Mouse (Mus musculus): Measurements from ENCODE around the gene Cd160. TPM values are rescaled to one million over a fixed set of nuclear protein-coding genes. Genes with fewer than 3 reads are reported as not detected.

Cd160 gene
- polyA plus RNA-seq, 1 experiment from 2014 or later: 0.29 TPM

DNA sequence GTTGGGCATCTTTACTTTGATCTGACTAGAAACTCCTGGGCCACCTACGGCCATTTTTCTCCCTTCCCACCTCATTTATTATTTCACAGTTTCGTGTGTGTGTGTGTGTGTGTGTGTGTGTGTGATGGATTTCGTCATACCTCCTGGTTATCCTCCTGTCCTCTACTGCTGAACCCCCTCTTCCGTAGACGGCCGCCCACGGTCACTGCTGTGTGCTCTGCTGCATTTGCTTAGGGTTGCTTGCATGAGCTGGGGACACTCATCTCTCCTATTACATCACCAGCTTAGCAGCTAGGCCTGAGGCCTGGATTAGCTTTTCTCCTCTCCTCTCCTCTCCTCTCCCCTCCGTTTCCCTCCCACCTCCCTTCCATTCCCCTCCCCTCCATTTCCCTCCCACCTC, 19.3 kb upstream of the Cd160 start:
- H3K9ac ChIP-seq: no peak overlapping the region
- no peaks in the 10 kb centered on the region for H3K27me3 ChIP-seq
- H3K4me3 ChIP-seq: no peak overlapping the region
- H3K9me3 ChIP-seq: no peaks in the 10 kb centered on the region
- H3K36me3 ChIP-seq: no peaks in the 10 kb centered on the region
- 89% methylated on average over 7 of the region's 8 CpGs for WGBS
- ATAC-seq (ENCODE audit: low FRiP score, low read depth): no peak
- H3K4me1 ChIP-seq (replicated peaks): no peaks in the 10 kb centered on the region
- H3K27ac ChIP-seq (replicated peaks): no peak overlapping the region
- no peak overlapping the region for H3K4me2 ChIP-seq

DNA sequence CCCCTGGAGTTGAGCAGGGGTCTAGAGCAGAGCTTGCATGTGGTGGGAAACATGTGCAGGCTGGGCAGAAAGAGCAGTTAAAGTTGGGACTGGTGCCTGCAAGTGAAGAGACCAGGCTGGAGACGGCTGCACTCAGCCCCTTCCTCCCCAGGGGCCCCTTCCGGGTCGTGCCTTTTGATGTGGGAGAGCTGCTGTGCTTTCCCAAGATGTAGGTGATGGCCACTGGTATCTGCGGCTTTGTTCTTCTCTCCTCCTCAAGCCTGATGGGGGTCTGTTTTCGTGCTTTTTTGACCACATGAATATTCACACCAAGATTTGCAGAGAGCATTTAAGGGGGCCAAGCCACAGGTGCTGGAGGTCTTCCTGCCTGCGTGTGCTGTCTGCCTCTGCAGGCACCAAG, 18.5 kb upstream of the Cd160 start:
- Histone ChIP-seq H3K4me3 (no peak overlapping the region), H3K4me1 (replicated peaks) (no peaks in the 10 kb centered on the region), H3K4me2 (no peak overlapping the region), H3K27me3 (no peaks in the 10 kb centered on the region), H3K9ac (no peak overlapping the region), H3K27ac (replicated peaks) (no peak overlapping the region), H3K36me3 (no peaks in the 10 kb centered on the region), H3K9me3 (no peaks in the 10 kb centered on the region)
- no peak for ATAC-seq (ENCODE audit: low FRiP score, low read depth)
- 35% methylated on average over 6 of the region's 6 CpGs for whole genome bisulfite sequencing

DNA sequence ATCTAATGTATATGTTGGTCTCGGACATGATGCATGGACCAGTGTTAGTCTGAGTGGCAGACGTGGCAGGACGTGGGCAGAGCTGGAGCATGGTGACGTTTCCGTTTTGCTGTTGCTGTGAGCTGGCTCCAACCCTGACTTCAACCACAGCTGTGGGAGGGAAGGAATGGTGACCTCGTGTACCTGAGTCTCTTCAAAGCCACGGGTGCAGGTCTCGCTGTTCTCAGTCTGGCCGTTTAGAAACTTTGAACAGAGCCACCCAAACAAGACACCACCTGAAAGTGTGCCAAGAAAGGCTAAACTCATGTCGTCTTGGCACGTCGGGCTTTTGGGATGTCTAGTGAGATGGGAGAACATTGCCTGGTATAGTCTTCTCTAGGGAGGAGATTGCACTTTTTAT, 17.8 kb upstream of the Cd160 start:
- Histone ChIP-seq H3K36me3 (no peaks in the 10 kb centered on the region), H3K4me2 (no peak overlapping the region), H3K4me3 (no peak overlapping the region), H3K9ac (no peak overlapping the region), H3K27me3 (no peaks in the 10 kb centered on the region), H3K4me1 (replicated peaks) (no peaks in the 10 kb centered on the region), H3K27ac (replicated peaks) (no peak overlapping the region), H3K9me3 (no peaks in the 10 kb centered on the region)
- 87% methylated on average over 12 of the region's 12 CpGs for WGBS
- no peak for ATAC-seq (ENCODE audit: low FRiP score, low read depth)

DNA sequence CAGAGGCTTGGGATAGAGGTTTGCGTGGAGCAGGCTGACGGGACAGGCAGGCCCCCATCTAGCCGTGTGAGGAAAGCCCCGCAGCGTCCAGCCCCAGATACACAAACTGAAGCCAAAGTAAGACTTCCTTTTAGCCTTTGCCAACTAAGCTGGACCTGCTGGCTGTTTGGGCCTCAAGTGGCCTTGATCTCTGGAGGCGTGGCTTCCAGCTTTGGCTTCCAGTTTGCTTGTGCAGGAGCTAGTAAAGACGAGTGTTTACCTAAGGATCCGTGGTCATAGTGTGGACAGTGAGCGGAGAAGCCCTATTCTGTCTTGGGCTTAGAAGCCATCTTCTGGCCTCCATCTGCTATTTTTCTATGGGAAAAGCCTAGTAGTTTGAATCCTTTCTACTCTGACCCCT, 16.7 kb upstream of the Cd160 start:
- Histone ChIP-seq H3K4me1 (replicated peaks) (no peaks in the 10 kb centered on the region), H3K36me3 (no peaks in the 10 kb centered on the region), H3K9ac (no peak overlapping the region), H3K27me3 (no peaks in the 10 kb centered on the region), H3K4me2 (no peak overlapping the region), H3K4me3 (no peak overlapping the region), H3K27ac (replicated peaks) (no peak overlapping the region), H3K9me3 (no peaks in the 10 kb centered on the region)
- ATAC-seq (ENCODE audit: low FRiP score, low read depth): no peak
- WGBS: 89% methylated on average over 9 of the region's 9 CpGs

DNA sequence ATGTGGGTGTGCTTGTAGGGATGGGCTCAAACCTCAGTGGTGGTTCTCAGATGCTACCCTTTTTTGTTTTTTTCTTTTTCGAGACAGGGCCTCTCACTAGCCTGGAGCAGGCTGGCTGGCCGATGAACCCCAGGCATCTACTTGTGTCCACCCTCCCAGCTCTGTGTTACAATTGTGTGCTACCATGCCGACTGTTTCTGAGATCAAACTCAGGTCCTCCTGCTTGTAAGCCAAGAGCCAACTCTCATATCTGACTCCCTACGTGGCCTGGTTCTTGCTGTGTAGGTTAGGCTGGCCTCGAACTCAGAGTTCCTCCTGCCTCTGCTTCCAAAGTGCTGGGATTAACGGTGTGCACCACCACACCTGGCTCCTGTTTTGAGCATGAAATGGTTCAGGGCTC, 16.0 kb upstream of the Cd160 start:
- Histone ChIP-seq H3K27ac (replicated peaks) (no peak overlapping the region), H3K4me2 (no peak overlapping the region), H3K4me1 (replicated peaks) (no peaks in the 10 kb centered on the region), H3K4me3 (no peak overlapping the region), H3K9ac (no peak overlapping the region), H3K36me3 (no peaks in the 10 kb centered on the region), H3K9me3 (no peaks in the 10 kb centered on the region), H3K27me3 (no peaks in the 10 kb centered on the region)
- WGBS: 94% methylated on average over 6 of the region's 6 CpGs
- ATAC-seq (ENCODE audit: low FRiP score, low read depth): no peak

DNA sequence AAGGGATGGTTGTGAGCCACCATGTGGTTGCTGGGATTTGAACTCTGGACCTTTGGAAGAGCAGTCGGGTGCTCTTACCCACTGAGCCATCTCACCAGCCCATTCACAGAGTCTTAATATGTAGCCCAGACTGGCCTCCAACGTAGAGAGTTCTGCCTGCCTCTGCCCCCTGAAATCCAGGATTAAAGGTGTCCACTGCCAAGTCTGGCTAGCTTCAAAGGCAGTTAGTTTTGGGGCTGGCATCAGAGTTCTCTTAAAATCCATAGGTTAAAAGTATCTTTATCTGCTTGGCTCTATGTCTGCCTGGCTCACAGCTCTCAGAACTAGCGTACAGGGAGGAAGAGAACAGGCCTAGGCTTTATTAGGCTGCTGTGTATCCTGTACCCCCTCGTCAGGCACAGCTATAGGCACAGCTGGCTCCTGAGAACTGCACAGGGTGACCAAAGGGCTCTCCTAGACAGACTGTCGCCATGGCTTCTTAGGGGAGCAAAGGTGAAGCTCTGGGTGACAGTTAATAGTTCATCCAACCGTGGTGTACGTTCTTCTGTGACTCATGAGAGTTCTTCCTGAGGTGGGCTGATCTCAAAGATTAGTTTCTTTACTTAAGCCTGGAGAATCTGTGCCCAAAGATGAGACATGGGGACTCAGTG, 10.0 kb upstream of the Cd160 start:
- H3K9me3 ChIP-seq: no peaks in the 10 kb centered on the region
- 86% methylated on average over 7 of the region's 7 CpGs for WGBS
- ATAC-seq (ENCODE audit: low FRiP score, low read depth): no peak
- H3K4me3 ChIP-seq: no peak overlapping the region
- no peak overlapping the region for H3K27ac ChIP-seq (replicated peaks)
- no peak overlapping the region for H3K4me2 ChIP-seq
- H3K9ac ChIP-seq: no peak overlapping the region
- no peaks in the 10 kb centered on the region for H3K36me3 ChIP-seq
- no peaks in the 10 kb centered on the region for H3K27me3 ChIP-seq
- H3K4me1 ChIP-seq (replicated peaks): no peaks in the 10 kb centered on the region

DNA sequence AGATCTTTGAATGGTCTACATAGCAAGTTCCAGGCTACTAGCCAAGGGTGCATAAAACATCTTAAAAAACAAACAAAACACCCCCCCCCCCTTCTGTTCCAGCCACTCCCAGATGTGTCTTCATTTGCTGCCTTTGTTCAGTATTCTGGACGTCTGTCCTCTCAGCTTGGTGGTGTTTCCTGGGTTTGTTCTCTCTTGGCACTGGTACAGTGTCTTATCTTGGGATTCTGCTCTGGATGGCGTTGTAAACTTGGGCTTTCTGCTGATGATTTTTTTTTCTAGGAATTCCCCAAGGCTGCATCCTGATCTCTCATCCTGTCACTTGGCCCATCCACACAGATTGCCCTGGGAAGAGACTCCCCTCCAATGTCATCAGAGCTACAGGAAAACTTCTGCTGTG, 7.3 kb upstream of the Cd160 start:
- no peaks in the 10 kb centered on the region for H3K27me3 ChIP-seq
- H3K9me3 ChIP-seq: no peaks in the 10 kb centered on the region
- ATAC-seq (ENCODE audit: low FRiP score, low read depth): no peak
- H3K4me3 ChIP-seq: no peak overlapping the region
- WGBS: 63% methylated on average over 2 of the region's 2 CpGs
- no peaks in the 10 kb centered on the region for H3K4me1 ChIP-seq (replicated peaks)
- no peak overlapping the region for H3K9ac ChIP-seq
- H3K4me2 ChIP-seq: no peak overlapping the region
- H3K36me3 ChIP-seq: no peaks in the 10 kb centered on the region
- no peak overlapping the region for H3K27ac ChIP-seq (replicated peaks)

DNA sequence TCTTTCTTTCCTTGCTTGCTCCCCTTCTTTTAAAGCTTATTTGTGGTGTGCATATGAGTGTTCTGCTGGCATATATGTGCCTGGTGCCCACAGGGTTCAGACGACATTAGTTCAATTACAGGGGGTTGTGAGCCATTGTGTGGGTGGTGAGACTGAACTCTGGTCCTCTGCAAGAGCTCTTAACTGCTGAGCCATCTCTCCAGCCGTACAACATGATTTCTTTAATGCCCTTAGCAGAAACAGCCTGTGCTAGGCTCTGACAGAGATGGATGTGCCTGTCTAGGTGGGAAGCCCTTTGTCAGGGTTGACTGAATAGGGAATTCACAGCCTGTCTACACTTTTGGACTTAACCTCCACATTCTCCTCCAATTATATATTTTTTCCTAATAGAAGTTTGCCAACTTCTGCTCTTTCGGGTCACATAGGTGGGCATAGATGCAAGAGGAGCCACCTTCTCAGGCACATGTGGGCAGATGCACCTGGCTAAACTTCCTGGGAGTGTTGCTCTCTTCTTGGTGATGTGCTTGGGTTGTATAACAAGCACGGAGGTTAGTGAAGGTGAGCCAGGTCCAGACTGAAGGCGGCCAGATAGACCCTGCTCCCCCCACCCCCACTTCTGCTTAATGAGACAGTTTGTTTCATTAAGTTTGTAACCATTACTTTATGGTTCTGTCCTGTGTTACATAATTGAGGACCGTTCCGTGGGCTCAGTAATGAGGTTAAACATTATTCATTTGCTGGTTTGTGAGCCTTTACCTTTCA, 5.6 kb upstream of the Cd160 start:
- no peak overlapping the region for H3K4me2 ChIP-seq
- no peaks in the 10 kb centered on the region for H3K9me3 ChIP-seq
- no peaks in the 10 kb centered on the region for H3K27me3 ChIP-seq
- 75% methylated on average over 7 of the region's 7 CpGs for WGBS
- no peak overlapping the region for H3K9ac ChIP-seq
- H3K27ac ChIP-seq (replicated peaks): no peak overlapping the region
- no peaks in the 10 kb centered on the region for H3K36me3 ChIP-seq
- H3K4me3 ChIP-seq: no peak overlapping the region
- ATAC-seq (ENCODE audit: low FRiP score, low read depth): no peak
- H3K4me1 ChIP-seq (replicated peaks): no peaks in the 10 kb centered on the region

DNA sequence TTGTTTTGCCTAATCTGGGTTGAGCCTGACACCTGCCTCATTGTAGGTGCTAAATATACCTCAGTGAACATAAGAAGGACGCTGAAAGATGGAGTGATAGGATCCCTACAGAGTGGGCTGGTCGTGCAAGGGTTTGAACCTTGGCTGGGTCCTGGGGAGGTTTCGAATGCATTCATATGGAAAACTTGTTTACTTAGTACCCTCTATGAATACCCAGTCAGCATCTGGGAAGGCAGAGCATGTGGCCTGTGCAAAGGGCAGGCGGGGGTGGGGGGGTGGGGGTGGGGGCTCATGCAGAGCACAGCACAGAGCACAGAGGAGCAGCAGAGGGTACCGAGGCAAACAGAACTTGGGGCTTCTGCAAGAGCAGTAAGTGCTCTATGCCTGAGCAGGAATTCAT, 3.8 kb upstream of the Cd160 start:
- 25% methylated on average over 5 of the region's 5 CpGs for WGBS
- H3K36me3 ChIP-seq: no peaks in the 10 kb centered on the region
- H3K27me3 ChIP-seq: no peaks in the 10 kb centered on the region
- no peak for ATAC-seq (ENCODE audit: low FRiP score, low read depth)
- no peak overlapping the region for H3K4me3 ChIP-seq
- no peak overlapping the region for H3K27ac ChIP-seq (replicated peaks)
- no peaks in the 10 kb centered on the region for H3K9me3 ChIP-seq
- H3K4me2 ChIP-seq: no peak overlapping the region
- 0 out of 2 replicates have a peak, but pooled peaks cover 3% of the 10 kb centered on the region for H3K4me1 ChIP-seq (replicated peaks)
- H3K9ac ChIP-seq: no peak overlapping the region

DNA sequence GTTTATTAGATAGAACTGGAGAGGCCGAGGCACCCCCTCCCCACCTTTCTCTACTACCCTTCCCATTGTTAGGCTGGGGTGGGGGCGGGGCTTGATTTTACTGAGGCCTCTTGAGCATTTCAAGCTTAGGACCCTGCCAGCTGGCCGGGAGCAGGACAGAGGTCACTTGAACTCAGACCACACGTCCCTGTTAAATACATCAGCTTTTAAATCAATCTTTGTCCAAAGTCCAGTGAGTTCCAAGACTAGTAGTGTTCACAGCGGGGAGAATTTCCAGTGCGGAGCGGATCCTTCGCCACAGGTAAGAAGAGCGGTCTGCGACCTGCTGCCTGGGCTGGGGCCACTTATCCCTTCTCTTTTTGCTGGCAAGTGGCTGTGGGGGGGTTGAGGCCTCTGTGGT, 705 bp upstream of the Cd160 start:
- H3K9ac ChIP-seq: no peak overlapping the region
- H3K9me3 ChIP-seq: no peaks in the 10 kb centered on the region
- no peak for ATAC-seq (ENCODE audit: low FRiP score, low read depth)
- H3K27me3 ChIP-seq: no peaks in the 10 kb centered on the region
- no peaks in the 10 kb centered on the region for H3K36me3 ChIP-seq
- no peak overlapping the region for H3K27ac ChIP-seq (replicated peaks)
- H3K4me2 ChIP-seq: no peak overlapping the region
- no peak overlapping the region for H3K4me3 ChIP-seq
- 0 out of 2 replicates have a peak, but pooled peaks cover 3% of the 10 kb centered on the region for H3K4me1 ChIP-seq (replicated peaks)
- WGBS: 76% methylated on average over 10 of the region's 10 CpGs

DNA sequence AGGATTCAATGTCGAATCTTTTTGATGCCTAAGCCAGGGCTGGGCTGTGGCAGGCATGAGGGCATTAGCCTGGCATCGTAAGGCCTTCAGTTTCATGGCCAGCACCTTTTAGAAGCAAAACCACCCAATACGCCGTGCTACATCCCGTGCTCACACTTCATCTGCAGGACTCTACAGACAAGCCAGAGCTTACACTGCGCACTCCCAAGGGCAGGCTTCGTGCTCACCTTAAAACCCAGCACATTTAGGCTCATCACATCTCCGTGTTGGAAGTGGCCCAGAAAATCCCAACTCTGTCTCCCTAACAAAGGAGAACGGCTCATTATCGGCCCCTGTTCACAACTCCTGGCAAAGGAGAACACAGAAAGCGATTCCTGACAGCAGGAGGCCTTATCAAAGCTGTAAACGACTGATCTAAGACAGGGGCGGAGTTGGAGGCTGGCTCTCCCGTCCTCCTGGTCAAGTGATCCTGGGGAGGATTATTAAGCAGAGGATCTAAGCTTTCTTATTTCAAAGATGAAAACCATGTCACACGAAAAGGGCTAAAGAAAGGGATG, 765 bp downstream of the Cd160 start:
- no peak for ATAC-seq (ENCODE audit: low FRiP score, low read depth)
- Histone ChIP-seq H3K27ac (replicated peaks) (no peak overlapping the region), H3K9ac (no peak overlapping the region), H3K4me1 (replicated peaks) (0 out of 2 replicates have a peak, but pooled peaks cover 3% of the 10 kb centered on the region), H3K4me3 (no peak overlapping the region), H3K27me3 (no peaks in the 10 kb centered on the region), H3K9me3 (no peaks in the 10 kb centered on the region), H3K4me2 (no peak overlapping the region), H3K36me3 (no peaks in the 10 kb centered on the region)
- 40% methylated on average over 15 of the region's 15 CpGs for WGBS

DNA sequence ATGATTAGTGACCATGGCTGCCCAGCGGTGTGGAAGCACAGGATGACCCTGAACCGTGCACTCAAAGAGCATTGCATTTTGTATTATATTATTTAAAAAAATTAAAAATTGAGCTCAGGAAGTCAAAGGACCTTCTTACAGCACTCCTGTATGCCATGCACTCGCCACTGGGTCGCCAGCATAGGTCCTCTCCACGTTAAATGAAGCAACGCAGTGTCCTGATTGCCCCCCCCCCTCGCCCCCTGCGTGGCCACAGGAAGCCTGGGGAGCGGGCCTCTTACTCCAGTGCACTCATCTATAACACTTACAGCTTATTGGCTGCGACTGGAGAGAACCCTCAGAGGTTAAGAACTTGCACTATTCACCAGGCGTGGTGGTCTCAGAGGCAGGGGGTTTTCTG, 3.9 kb downstream of the Cd160 start:
- Histone ChIP-seq H3K27me3 (no peaks in the 10 kb centered on the region), H3K4me2 (no peak overlapping the region), H3K9ac (no peak overlapping the region), H3K36me3 (no peaks in the 10 kb centered on the region), H3K9me3 (no peaks in the 10 kb centered on the region), H3K27ac (replicated peaks) (no peak overlapping the region), H3K4me1 (replicated peaks) (0 out of 2 replicates have a peak, but pooled peaks cover 3% of the 10 kb centered on the region), H3K4me3 (no peak overlapping the region)
- ATAC-seq (ENCODE audit: low FRiP score, low read depth): no peak
- WGBS: 36% methylated on average over 11 of the region's 11 CpGs

Measured in hindbrain, embryonic 15.5 days (tissue).